Mouse (Mus musculus) natural killer cell, adult 2 months (primary cell): Measurements from ENCODE around the gene Repin1.

Experiments
- DNase-seq, 2 experiments: peaks; one replicate each; pipeline ENCODE4 v3.0.0; 2022; ENCODE audit warnings: low spot score in 2 of 2

Repin1 gene

GRCm38 (mm10) chr6:48623460-48623859, 29.8 kb downstream of the Repin1 start:
- no peak for DNase-seq

- DNase-seq: no peak
These were observed 32.8 kb downstream of the Repin1 start, which contains the start of gene AI854703 for GRCm38 (mm10) chr6:48626464-48626863. Gene AI854703, plus strand, starts transcription at chr6:48626764.

- no peak for DNase-seq
These were observed 33.3 kb downstream of the Repin1 start for GRCm38 (mm10) chr6:48626984-48627383.

GRCm38 (mm10) chr6:48627511-48627924, 33.8 kb downstream of the Repin1 start:
- no peak for DNase-seq

- DNase-seq: no peak
These were observed 34.7 kb downstream of the Repin1 start for GRCm38 (mm10) chr6:48628377-48628776.

- DNase-seq: peak in 1 of 2 experiments; percentile 31
These were observed 35.4 kb downstream of the Repin1 start for GRCm38 (mm10) chr6:48628808-48629660.

- DNase-seq: no peak
These were observed 36.0 kb downstream of the Repin1 start for GRCm38 (mm10) chr6:48629661-48630034.

GRCm38 (mm10) chr6:48630831-48631230, 37.1 kb downstream of the Repin1 start:
- no peak for DNase-seq

GRCm38 (mm10) chr6:48635105-48635504, 41.4 kb downstream of the Repin1 start:
- no peak for DNase-seq

- DNase-seq: no peak
These were observed 42.8 kb downstream of the Repin1 start for GRCm38 (mm10) chr6:48636515-48636914.

GRCm38 (mm10) chr6:48637811-48638500, 44.3 kb downstream of the Repin1 start:
- DNase-seq: no peak

GRCm38 (mm10) chr6:48638553-48638952, 44.9 kb downstream of the Repin1 start:
- DNase-seq: no peak

- no peak for DNase-seq
These were observed 47.7 kb downstream of the Repin1 start for GRCm38 (mm10) chr6:48641391-48641790.

GRCm38 (mm10) chr6:48642764-48643292, 49.1 kb downstream of the Repin1 start:
- DNase-seq: peak; percentile 39

GRCm38 (mm10) chr6:48645660-48646308, 52.1 kb downstream of the Repin1 start:
- peak; percentile 70 to 79 for DNase-seq

- no peak for DNase-seq
These were observed 52.6 kb downstream of the Repin1 start for GRCm38 (mm10) chr6:48646309-48646690.

GRCm38 (mm10) chr6:48646995-48647394, 53.3 kb downstream of the Repin1 start, which contains the start of gene Gimap8:
Gene Gimap8, plus strand, starts transcription at chr6:48647234.
- peak; percentile 82 to 88 for DNase-seq

- DNase-seq: no peak
These were observed 53.9 kb downstream of the Repin1 start for GRCm38 (mm10) chr6:48647611-48648010.
